Mouse (Mus musculus) heart, adult 18-20 months (tissue): Measurements from ENCODE around the gene Nt5dc1. TPM values are rescaled to one million over a fixed set of nuclear protein-coding genes. Genes with fewer than 3 reads are reported as not detected.
"Not testable (repeated sequence)": the region's sequence is repeated elsewhere in the genome, so short reads cannot be mapped to it uniquely, and the experiment has no call there.

Experiments
- DNase-seq, 2 experiments: peaks; one replicate each; pipeline ENCODE4 v3.0.0; 2021 to 2022; ENCODE audit warnings: mixed read lengths in 1 of 2
- total RNA-seq, 2 experiments: library from RNA; stranded (reverse); gene quantifications; 2 replicates each; pipeline ENCODE4 v1.2.3; 2021

Nt5dc1 gene
- total RNA-seq, 2 experiments from 2014 or later = 9.9 to 11.1 TPM

DNA sequence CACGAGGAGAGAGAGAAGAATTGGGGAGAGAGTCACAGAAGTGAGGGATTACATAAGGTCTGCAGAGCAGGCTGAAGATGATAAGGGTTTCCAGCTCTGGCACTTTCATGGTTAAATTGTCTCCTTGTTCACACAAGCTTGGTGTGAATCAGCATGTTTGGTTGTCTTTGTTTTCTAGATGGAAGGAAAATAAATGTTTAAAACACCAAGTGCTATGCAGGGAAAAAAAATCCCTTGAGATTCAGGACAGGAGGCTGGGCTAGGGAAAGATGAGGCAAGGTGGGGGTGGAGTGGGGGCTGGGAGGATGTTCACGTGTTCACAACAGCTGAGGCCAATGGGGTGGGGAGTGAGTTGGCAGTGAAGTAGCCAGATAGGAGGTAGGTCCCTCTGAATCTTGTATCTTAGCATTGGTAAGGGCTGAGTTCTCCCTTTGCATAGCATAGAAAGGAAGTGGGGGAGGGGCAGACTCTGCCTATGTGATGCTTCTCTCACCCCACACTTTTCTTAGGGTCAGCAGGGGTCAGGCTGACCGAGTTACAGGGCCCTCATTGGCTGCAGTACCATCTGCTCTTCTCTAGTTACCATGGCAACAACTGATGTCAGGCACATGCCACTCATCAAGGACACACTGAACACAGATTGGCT, 101.7 kb downstream of the Nt5dc1 start:
- no peak for DNase-seq

DNA sequence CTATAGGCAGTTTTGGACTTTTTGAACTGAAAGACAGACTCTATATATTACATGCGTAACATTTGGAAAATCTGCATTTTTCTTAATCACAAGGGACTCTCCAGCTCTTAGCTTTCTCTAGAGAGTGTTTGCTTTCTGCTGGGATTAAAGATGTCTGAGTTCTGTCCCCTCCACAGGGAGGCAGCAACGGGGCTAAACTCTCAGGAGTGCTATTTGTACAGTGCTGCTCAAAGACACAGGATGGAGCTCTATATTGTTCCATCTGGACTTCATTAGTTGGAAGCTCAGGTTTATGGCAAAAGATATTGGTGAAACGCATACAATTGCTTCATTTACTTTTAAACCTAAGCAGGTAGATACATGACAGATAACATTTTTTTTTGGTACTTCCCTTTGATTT, 105.8 kb downstream of the Nt5dc1 start:
- DNase-seq = no peak

DNA sequence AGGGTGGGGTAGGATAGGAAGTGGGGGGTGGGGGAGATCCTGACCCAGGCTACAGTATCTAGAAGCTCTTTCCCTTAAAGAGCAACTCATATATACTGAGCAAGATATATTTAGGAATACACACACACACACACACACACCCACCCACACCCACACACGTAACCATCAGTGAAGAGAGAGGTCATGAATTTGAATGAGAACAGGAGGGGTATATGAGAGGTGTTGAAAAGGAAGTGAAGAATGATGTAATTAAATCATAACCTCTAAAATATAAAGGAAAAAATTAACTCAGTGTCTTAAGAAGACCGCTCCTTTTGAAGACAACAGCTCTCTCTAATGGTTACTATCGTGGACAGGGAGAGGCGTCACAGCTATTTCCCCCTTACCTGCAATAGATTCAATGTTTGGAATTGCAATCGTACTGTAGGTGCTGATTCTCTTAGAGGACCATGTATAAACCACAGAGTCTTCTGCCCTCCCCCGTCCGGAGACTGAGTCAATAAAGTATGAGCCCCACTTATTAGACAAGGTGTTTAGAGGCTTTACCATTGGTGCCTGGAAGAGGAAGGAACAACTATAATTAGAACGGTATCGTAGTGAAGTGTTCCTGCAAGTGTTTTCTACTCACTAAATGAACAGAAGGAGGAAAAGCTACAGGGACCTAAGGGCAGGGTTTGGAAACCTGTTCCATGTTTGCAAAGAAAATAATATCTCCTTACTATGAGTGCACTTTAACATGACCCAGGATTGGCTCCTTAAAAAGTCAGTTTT, 108.3 kb downstream of the Nt5dc1 start:
- no peak for DNase-seq

DNA sequence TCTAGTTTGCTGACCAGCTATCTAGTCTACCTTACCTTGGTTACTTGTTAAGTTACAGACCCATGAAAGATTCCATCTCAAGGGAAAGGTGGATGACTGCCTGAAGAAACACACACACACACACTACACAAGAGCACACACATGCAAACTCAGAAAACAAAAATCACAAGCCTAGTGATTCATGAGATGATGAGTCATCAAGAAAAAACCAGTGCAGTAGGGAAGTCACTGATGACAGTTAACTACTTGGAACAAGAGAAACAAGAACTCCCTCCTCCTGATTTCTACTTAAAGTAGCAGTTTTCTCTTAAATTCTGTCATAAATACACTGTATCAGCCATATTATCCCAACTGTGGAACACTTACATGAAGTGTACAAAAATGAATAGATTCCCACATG, 111.3 kb downstream of the Nt5dc1 start:
- DNase-seq = no peak

DNA sequence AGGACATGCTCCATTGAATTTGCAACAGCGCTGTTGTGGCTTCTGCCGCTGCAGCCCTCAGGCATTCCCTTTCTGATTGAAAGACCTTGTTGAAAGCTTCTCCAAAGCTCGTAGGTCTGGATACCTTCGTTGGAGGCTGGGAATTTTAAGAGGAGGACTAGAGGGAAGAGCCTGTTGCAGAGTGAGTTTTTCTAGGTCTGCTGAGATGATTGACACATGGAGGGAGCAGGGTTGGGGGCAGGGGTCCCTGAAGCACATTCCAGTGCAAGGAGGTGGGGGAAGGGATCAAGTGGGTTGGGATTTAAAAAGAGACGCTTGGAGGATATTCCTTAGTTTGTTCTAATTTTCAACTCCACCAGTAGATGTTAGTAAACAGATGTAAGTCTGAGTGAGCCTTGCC, 118.0 kb downstream of the Nt5dc1 start:
- DNase-seq = no peak

DNA sequence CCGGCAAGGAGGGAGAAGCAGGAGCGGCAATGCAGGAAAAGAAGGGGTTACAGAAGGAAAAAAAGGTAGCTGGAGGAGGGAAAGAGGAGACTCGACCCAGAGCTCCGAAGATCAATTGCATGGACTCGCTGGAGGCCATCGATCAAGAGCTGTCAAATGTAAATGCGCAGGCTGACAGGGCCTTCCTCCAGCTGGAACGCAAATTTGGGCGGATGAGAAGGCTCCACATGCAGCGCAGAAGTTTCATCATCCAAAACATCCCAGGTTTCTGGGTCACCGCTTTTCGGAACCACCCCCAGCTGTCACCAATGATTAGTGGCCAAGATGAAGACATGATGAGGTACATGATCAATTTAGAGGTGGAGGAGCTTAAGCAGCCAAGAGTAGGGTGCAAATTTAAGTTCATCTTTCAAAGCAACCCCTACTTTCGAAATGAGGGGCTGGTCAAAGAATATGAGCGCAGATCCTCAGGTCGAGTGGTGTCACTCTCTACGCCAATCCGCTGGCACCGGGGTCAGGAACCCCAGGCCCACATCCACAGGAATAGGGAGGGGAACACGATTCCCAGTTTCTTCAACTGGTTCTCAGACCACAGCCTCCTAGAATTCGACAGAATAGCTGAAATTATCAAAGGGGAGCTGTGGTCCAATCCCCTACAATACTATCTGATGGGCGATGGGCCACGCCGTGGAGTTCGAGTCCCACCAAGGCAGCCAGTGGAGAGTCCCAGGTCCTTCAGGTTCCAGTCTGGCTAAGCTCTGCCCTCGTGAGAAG, 120.2 kb downstream of the Nt5dc1 start:
- DNase-seq = peak in 1 of 2 experiments; percentile 63

DNA sequence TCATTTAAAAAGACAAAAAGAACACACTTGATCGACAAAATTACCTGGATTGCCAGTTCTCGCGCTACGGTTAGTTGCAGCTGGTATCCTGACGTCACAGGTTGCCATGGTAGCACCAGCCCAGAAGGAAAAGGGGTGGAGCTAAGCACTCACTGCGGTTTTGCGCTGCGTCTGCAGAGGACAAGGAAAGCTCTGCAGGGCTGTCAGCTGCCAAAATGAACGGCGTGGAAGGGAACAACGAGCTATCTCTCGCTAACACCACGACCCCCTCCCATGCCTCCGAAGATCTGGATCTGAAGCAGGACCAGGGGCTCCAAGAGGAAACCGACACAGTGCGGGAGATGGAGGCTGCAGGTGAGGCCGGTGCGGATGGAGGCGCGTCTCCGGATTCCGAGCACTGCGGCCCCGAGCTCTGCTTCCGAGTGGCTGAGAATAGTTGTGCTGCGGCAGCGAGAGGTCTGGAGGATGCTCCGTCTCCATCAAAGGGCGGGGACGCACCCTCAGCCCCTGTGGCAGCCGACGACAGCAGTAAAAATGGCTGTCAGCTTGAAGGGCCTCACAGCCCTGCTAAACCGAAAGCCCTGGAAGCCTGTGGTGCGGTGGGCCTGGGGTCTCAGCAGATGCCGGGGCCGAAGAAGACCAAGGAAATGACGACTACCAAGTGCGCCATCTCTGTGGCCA, 120.9 kb downstream of the Nt5dc1 start, which contains the start of gene Tspyl4:
Gene Tspyl4, plus strand, starts transcription at position 144 of the 681 bp plus-strand sequence.
- DNase-seq = peak; percentile 95

DNA sequence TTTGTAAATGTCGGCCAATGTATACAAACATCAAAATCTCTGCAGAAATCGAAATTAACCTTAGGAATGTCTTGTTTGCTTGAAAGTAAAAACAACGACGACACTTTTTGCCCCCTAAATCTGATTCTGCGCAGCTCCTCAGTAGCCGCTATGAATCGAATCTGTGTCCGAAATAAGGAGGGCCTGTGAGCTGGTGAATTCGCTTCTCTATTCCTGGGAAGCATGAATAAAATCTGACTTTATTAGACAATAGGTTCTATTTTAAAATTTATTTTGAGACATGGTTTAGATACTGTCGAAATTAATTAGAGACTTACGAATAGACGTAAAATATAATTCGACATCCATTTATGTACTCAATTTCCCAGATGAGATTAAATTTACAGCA, 121.4 kb downstream of the Nt5dc1 start:
- peak in 1 of 2 experiments; percentile 20 for DNase-seq

DNA sequence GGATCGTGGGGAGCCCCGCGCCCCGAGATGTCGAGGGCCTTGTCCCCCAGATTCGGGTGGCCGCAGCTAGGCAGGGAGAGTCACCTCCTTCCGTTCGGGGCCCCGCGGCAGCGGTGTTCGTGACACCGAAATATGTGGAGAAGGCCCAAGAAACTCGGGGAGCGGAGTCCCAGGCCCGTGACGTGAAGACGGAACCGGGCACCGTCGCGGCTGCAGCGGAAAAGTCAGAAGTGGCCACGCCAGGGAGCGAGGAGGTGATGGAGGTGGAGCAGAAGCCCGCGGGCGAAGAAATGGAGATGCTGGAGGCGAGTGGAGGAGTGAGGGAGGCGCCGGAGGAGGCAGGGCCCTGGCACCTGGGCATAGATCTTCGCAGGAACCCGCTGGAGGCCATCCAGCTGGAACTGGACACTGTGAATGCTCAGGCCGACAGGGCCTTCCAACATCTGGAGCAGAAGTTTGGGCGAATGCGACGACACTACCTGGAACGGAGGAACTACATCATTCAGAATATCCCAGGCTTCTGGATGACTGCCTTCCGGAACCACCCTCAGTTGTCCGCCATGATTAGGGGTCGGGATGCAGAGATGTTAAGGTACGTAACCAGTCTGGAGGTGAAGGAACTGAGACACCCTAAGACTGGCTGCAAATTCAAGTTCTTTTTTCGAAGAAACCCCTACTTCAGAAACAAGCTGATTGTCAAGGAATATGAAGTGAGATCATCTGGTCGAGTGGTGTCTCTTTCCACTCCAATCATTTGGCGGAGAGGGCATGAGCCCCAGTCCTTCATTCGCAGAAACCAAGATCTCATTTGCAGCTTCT, 135.7 kb downstream of the Nt5dc1 start:
- peak; percentile 69 to 78 for DNase-seq

DNA sequence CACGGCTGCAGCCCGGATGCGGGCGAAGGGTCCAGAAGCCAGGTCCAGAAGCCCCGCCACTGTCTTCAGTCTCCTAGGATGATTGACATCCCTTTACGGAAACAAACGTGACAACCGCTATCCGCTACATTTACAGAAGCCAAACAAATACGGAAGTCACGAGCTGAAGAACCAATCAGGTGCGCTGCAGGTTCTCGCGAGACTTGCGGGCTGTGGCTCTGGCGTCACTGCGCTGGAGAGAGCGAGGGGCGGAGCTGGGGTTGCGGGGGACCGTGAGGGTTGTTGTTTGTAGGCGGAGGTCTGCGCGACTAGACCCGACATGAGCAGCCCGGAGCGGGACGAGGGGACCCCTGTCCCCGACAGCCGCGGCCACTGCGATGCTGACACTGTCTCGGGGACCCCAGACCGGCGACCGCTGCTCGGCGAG, 136.4 kb downstream of the Nt5dc1 start, which contains the start of gene Tspyl1:
Gene Tspyl1, plus strand, starts transcription at position 229 of the 427 bp plus-strand sequence.
- peak; percentile 99 for DNase-seq

DNA sequence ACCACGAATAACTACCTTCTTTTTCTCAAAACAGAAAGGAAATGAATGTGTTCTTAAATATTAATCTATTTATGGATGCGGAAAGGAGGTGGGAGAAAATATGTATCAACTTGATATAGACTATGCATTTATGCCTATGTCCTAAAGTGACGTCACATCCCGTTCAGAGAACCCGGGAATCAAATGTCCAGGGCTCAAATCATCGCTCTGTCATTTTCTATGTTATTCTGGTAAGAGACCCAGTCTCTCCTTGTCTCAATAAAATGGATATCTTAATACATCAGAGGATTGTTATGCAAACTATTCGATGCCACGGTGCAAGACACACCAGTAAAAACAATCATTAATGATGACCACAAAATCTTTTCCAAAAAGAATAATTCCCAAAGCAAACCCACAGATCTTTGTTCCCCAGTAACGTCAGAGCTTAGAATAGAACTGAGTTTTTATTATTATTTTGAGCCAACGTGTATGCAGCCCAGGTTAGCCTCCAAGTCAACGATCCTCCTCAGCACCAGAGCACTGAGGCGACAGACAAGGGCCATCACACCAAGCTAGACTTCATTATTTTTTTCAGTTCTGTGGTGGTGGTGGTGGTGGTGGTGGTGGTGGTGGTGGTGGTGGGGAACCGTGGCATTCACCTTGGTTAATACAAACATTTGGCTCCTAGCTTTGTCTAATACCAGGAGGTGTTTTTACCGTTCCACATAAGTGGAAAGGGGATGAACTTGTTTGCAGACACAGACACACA, 137.0 kb downstream of the Nt5dc1 start:
- peak in 1 of 2 experiments; percentile 32 for DNase-seq

DNA sequence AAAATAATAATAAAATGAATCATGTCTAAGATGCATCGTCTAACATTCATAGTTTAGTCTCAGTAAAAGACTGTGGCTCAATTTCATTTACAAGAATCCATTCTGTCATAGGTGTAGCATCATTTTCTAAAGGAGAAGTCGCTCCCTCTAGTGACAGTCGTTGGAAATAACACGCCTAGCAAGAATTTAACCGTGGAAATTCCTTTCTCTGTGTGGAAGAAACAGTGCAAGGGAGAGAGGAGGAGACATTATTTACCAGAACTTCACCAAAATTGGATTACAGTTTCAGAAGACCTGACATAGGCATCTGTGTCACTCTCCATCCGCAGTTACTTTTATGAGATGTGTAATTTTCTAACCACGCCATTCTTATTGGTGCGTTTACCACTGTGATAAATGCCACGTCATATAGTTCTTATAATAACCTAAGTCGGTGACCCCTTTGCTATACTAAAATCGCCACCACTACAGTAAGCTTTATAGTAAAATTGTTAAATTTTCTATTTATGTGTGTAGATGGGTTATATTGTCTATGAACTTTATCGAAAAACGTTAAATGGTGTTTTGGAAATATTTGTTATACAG, 137.7 kb downstream of the Nt5dc1 start:
- DNase-seq = peak; percentile 49 to 72

DNA sequence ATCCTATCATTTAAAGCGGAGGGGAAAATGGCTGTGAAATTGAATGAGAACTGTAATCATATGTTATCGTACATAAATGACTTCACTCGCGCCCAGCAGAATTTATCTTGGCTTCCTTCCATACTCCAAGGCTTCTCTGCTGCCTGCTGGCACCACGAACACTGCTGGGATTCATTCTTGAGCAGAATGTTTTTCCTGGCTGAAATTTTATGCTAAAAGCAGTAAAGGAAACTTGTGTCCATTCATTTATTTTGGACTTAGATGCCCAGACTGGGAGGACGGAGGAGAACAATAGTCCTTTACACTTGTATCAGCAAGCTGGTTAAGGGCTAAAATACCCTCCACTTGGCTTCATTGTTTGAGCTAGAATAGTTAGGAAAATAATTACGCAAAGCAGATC, 146.7 kb downstream of the Nt5dc1 start:
- DNase-seq = peak; percentile 39 to 48

DNA sequence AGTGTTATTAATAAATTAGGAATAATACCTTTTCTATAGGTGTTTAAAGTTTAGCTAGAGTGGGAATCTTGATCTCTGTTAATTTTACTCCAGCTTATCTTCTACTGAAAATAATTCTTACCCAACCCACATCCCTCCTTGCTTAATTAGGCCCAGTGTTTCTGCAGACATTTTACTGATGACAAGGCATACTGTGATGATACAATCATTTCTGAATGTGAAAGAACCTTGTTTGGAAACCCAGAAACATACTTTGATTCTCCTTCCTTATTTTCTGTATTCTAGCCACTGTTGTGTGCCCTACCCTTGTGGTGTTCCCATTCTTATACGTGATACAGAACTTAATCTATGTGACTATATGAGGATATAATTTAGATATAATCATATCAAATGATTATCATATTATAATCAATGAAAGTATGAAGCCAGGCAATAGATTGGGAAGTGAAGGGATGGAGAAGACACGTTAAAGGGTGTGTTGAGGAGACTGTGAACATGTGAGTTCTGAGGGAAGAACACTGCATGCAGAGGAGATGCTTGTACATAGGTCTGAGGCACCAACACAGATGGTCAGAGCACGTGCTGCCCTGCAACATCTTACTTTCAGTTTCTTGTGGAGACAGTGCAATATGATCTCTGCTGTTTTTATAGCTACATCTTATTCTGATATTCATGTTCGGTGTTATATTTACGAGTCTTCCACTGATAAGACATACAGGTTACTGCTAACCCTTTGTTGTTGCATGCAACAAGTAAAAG, 150.9 kb downstream of the Nt5dc1 start:
- no peak for DNase-seq

DNA sequence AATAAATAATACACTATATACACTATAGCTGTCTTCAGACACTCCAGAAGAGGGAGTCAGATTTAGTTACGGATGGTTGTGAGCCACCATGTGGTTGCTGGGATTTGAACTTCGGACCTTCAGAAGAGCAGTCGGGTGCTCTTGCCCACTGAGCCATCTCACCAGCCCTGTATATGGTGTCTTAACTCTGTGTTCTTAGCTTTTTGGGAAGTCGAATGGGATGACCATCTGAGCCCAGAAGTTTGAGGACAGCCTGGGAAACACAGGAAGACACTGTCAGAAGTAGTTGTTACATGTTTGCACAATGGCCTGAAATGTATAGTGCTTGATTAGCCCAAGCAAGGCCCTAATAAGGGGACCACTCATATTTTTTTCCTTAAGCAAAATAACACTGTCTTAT, 153.2 kb downstream of the Nt5dc1 start:
- DNase-seq = no peak

DNA sequence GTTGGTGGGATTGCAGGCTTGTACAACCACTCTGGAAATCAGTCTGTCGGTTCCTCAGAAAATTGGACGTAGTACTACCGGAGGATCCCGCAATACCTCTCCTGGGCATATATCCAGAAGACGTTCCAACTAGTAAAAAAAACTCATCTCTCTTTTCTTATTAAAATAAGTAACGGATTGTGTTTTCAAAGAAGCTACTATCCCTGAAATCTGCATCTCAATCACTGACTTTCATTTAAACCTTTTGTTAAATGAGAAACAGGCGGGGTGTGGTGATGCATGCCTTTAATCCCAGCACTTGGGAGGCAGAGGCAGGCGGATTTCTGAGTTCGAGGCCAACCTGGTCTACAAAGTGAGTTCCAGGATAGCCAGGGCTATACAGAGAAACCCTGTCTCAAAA, 165.5 kb downstream of the Nt5dc1 start:
- DNase-seq = not testable (repeated sequence)

DNA sequence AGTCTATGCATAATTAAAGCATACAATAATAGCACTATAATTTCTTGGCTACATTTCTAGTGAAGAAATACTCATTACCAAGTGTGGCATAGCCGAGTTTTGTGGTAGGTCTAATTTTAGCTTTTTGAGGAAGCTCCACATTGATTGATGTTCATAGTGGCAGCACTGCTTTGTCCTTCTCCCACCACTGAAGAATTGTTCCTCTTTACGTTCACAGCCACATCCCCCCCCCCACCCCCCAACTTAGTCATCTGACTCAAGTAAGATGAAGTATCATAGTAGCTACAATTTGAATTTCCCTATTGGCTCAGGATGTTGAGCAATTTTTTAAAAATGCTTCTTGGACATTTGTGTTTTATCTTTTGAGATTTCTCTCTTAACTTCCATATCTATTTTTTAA, 168.8 kb downstream of the Nt5dc1 start:
- DNase-seq = no peak

DNA sequence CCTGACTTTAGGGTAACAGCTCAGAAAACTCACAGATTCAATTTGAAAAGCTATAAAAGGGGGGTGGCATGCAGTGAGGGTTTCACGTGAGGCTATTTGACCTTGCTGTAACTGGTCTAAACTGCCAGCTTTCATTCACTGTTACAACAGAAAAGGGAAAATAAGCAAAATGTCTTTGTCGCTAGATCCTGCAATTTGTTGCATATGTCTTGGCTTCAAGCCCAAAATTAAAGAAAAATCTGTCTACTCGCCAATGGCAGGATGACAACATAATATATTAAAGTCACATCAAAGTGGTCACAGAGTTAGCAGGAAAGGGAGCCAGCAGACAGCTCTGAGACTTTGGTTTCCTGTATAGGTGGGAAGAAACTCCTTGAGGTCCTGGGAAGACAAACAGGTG, 170.6 kb downstream of the Nt5dc1 start:
- DNase-seq = no peak

DNA sequence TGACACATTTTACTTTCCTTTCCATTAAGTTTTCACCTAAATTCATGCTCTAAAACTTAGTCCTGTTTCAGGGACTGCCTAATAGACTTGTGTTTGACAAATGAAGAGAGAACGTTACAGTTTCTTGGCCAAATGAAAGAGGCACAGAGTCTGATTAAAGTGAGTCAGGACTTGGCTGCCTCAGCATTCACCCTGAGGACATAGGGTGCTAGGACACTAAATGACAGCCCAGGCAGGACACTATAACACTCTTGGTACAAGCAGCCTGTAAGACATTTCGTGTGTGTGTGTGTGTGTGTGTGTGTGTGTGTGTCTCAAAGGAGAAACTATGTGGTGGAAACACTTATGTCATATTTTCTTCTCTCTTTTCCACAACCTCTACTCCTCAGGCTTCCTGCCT, 172.2 kb downstream of the Nt5dc1 start:
- peak; percentile 26 to 51 for DNase-seq
